Mouse (Mus musculus) gonadal fat pad, adult 2 months (tissue): ENCODE data around the gene Gm12569. TPM values are rescaled to one million over a fixed set of nuclear protein-coding genes. Genes with fewer than 3 reads are reported as not detected.
A peak's percentile ranks its signal among the peaks of the same experiment; 100 is the strongest.

Experiments used
- DNase-seq: peaks from one replicate; pipeline ENCODE4 v3.0.0-alpha.2; 2012; ENCODE audit warnings: low read depth
- polyA plus RNA-seq: library from polyadenylated mRNA; depleted of rRNA; stranded (reverse); fragments of >200 nt; gene quantifications from 2 replicates; pipeline ENCODE4 v1.2.3, GENCODE M21; 2012; rRNA removed

Gm12569 gene
- 0.11 TPM in 1 of 2 replicates, not detected in the other for polyA plus RNA-seq

DNA sequence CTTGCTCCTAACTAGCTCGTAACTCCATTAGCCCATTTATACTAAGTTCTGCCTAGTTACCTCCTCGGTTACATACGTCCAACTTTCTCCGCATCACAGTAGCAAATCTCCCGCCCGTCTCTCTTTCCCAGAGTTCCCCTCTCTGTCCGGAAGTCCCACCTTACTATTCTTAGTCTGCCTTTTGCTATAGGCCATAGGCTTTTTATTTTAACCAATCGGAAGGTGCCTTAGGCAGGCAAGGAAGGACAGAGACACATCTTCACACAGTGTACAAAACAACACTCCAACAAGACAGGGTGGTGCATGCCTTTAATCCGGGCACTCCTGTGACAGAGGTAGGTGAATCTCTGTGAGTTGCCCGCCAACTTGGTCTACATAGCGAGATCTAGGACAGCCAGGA lies at the start of gene Gm12569:
Gene Gm12569 (plus strand): TSS at position 166 of the 400 bp plus-strand sequence.
- no peak for DNase-seq

DNA sequence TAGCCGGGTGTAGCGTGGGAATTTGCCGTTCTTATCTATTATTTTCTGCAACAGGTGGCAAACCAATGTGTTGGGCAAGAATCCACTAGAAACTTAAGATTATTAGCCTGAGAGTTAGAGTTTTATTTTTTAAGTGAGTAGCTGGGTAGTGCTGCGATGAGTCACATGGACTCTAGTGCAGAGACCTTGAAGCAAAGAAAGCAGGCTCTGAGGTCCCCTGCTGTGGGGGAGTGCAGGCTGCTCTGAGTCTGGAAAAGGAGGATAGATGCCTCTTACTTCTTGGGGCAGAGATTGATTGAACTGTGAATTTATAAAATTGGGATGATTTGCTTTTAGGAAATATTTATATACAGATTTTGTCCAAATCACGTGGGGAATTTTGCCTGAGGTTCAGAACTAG lies 17.5 kb upstream of the Gm12569 start:
- DNase-seq: no peak

DNA sequence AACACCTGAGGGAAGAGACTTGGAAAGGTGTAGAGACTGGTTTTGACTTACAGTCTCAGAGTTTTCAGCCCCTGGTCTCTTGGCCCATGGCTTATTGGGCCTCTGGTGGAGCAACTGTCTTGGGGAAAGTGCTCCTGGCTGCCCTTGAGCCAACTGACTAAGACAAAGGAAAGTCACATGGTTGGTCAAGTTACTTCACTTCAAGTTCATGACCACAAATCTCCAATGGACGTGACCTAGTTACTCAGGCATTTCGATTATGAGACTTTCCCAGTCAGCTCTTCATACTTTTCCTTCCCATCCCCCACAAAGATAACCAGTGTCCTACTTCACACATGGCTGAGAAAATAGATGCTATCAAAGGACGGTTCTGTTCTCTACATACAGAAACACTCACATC lies 12.5 kb upstream of the Gm12569 start:
- no peak for DNase-seq

DNA sequence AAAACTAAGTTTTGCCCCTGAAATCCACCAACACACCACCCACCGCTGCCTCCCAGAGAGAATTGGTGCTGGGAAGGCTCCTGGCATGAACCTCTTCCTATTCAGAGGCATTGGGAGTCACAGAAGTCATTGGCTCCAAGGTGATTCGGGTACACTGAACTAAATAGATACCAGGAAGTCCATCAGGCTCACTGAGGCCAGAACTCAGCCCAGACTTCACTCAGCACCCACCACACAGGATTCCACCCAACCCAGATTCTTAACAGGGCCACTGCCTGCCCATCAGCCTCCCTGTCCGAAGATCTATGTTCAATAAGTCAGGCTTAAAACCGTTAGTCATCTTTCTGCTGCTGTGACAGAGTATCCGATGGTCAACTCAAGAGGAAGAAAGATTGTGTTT lies 8.8 kb upstream of the Gm12569 start:
- DNase-seq: no peak

DNA sequence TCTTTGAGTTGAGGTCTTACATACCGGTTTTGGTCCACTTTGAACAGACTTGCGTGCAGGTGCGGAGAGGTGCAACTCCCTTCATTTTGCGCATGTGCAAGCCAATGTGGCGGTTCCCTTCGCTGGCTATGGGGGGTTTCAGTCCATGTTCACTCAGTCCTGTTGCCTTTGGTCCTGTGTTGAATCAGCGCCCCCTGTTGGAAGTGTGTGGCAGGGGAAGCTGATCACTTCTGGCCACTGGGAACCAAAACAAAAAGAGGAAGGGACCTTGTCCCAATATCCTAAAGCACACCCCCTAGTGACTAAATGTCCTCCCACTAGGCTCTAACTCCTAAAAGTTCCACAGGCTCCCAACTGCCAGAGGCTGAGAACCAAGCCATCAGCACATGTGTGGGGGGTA lies 6.3 kb upstream of the Gm12569 start:
- no peak for DNase-seq

DNA sequence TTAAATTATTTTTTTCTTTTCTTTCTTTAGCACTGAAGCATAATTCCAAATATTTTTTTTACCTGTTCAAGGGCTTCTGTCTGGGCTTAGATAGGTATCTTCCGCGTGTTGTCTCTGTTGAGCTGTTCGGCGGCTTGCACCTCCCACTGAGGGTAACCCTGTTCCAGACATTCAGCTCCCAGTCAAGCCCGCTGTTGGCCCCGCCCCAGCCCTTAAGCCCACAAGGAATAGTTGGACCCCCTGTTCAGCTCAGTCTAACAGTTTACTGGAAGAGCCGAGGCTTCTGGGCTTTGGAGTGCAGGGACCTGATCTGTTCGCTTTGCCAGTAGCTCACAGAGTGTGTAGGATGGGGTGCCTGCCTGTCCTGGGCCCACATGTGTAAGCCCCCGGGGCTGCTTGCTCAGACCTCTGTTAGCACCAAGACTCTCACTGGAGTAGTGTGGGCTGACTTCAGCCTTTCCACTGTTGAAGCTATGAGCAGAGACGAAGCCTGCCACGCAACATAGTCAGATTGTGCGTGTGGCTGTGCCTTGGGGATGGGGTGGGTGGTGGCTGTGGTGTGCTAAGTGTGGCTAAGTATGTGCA lies 785 bp upstream of the Gm12569 start:
- DNase-seq: no peak

DNA sequence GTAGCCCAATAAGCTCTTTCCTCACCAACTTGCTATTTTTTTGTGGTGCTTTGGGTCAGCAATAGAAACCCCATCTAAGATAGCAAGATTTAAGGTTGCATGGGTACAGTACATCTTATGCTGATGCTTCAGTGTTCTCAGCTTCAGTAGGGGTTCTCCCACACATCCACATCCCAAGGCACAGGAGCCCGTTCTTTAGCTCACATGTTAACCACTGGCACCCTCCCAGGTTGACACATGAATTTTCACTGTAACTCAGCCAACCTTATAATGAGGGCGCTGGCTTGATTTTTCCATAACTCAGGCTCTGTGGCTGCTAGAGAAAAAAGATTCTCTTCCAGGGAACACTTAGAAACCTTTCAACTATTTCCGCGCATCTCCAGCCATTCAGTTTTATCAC lies 6.8 kb downstream of the Gm12569 start:
- DNase-seq: no peak

DNA sequence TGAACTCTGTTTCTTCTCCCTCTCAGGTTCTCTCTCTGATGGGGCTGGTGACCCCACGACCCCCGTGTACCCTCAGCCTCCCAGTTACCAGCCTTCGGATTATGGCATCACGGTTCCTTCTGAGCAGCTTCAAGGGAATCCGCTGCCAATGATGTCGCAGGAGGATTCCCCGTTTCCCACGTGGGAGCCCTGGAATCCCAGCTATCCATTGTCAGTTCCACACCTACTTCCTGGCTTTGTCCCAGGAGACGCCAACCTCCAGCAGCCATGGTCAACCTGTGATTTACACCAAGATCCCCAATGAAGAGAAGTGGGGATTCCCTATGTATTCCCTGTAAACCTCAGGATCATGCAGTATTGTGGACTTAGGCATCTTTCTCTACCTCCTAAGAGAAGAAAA lies 14.4 kb downstream of the Gm12569 start:
- DNase-seq: no peak

DNA sequence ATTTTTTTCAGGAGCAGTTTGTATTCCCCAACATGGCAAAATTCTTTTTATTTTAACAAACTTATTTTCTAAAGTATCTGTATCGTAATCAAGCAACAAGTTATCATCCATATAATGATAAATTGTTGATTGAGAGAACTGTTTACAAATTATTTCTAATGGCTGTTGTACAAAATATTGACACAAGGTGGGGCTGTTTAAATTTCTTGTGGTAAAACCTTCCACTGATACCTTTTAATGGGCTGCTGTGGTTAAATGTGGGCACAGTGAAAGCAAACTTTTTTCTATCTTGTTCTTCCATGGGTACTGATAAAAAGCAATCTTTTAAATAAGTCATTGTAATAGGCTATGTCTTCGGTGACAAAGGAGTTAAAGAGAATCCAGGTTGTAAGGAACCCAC lies 22.6 kb downstream of the Gm12569 start:
- no peak for DNase-seq

DNA sequence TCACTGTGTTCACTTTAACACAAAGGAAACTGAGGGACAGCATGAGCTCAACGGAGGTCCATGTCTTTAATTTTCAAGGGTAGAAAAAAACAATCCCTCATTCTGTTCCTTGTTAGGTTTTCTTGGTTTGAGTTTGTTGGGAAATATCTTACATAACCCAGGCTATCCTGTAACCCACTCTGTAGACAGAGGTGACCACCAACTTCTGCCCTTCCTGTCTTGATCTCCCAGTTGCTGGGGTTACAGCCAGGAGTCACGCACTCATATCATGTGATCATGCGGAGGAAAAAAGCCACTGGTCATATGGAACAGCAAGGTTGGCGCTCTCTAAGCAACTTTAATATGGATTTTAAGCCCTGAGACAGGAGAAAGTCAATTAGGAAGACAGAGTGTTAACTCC lies 36.7 kb downstream of the Gm12569 start:
- DNase-seq: no peak

DNA sequence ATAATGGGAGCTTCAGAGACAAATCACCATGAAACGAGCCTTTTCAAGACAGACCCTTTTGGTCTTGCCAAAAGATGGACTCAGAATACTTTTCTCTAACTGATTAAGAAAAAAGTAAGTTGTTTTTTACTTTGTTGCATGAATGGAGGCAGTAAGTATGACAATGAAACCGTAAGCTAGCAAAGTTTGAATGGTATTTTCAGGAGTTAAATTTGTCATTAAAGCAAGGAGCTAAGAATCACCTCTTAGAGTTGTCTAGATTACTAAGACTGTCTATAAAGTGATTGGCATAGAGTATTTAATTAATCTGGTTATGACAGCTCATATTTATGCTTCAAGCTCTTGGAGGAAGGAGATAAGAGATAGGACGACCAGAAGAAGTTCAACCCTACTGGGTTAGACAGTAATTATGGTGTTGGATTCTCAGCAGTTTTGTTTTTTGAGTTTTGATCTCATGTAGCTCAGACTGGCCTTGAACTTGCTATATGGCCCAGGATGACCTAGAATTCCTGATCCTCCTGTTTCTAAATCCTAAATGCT lies 41.5 kb downstream of the Gm12569 start, which contains the start of gene Clk4:
Gene Clk4 (plus strand): TSS at position 51 of the 540 bp plus-strand sequence.
- DNase-seq: no peak

DNA sequence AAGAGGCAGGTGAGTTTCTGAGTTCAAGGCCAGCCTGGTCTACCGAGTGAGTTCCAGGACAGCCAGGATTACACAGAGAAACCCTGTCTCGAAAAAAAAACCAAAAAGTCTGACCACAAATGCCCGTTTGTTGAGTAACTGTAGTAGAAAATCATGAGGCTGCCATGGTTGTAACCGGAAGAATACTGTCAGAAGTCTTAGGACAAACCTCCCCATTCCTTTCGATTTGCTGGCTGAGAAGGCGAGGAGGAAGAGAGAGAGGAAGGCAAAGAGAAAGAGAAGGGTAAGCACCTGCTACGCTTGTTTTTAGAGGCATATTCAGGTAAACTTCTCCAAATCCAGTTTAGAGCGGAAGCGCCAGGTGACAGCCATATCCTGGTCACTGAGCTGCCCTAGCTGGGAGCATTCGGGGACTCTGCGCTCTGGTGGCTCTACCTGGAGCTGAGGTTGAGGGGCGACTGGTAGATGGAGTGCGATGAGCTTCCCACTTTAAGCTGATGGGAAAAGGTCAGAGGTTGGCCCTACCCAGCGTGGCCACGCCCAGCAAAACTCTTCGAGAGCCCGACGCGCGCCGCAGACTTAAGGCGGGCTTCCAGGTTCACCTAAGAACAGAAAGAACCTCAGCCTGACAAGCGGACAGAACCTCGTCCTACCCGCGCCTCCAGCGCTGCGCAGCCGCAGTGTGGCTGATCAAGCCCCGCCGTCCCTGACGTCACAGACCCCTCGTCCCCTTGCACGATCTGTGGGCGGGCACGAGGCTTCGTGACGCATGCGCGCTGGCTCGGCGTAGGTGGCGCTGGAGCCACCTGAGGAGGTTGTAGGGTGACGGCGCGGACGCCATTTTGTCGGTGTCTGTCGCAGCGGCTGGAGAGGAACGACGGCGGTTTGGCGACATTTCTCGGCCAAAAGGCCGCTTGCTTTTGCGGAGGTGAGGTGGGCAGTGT lies 42.3 kb downstream of the Gm12569 start, which contains the start of gene BC049762:
Gene BC049762 (minus strand): TSS at position 705 of the 944 bp plus-strand sequence.
- peak; percentile 70 for DNase-seq

DNA sequence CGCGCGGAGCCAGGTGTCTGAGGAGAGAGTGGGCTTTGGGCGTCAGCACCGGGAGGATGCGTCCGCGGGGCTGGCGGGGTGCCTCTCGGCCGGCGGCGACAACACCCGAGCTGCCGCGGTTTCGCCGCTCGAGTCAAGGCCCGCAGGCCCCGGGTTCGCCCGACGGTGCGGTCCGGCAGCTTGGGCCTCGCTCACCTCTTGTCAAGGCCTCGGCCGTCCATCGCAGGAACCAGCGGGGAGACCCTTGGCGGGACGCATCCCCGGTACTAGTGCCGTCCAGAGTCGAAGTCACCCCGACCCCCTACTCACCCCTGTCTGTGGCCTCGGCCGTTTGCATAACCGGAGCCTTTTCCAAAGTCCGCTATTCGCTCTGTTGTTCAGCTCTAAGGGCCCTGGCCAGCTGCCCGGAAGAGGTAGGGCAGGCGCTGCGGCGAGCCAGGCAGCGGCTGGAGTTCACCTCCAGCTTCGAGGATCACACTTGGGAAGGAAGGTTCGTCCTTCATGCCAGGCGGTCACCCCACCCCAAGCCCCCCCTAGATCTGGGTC lies 43.1 kb downstream of the Gm12569 start:
- no peak for DNase-seq

DNA sequence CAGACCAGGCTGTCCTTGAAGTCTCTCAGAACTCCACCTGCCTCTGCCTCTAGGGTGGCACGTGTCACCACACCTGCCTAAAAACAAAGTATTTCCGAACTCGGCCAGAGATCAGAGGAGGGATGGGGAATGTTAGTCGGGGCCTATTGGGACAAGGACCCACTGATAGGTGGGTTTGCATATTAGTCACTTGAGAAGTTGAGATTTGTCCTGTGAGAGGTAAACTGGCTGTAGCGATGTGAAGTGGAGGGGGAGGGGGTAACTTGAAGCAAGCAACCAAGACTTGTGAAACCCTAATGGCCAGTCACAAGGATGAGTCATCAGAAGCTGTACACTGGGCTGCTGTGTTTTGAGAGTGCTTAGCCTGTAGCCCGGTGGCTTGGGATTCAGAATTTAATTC lies 44.1 kb downstream of the Gm12569 start:
- peak; percentile 54 for DNase-seq

DNA sequence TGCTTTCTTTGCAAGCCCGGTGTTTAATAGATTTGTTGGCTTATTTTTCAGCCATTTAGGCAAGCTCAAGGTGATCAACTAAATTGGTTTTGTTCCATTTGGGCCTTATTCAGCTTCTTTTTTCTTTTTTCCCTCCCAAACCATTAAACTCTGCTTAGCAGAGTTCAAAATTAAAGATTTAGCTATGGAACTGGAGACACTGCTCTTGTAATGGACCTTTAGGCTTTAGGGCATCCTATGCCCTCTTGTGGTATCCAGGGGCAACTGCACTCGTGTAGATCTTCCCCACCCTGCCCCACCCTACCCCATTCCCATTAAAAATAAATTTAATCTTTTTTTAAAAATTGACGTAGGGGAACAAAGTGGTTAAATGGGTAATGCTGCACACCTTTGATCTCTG lies 45.1 kb downstream of the Gm12569 start:
- DNase-seq: no peak

DNA sequence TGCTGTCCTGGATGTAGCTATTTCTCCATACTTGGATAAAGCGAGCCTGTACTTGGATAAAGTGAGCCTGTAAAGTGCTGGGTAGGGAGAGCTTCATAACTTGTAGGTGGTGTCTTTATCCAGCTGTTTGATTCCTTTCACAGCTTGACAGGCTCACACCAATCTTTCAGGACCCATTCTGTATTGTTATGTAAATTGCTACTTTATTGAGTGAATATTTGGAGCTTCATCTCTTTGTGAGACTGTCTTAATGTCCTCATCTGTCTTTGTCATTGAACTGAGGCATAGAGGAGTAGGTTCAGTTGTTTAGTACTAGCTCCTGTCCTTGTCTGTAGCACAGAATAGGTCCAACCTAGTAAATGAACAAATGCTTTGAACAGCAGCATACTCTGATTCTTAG lies 54.1 kb downstream of the Gm12569 start:
- no peak for DNase-seq

Other genes starting within 250 kb of the Gm12569 start
- gene Olfr1377, start 238.5 kb upstream of the Gm12569 start, polyA plus RNA-seq: not detected in 2 replicates
- not detected in 2 replicates for gene Olfr51, start 216.9 kb upstream of the Gm12569 start, polyA plus RNA-seq
- not detected in 2 replicates for gene Olfr54, start 206.2 kb upstream of the Gm12569 start, polyA plus RNA-seq
- not detected in 2 replicates for gene Olfr1375, start 172.4 kb upstream of the Gm12569 start, polyA plus RNA-seq
- gene Zfp354a, start 161.2 kb upstream of the Gm12569 start, polyA plus RNA-seq: 2.3 and 3.0 TPM in 2 replicates
- 44.4 and 54.9 TPM in 2 replicates for gene Clk4, start 41.3 kb downstream of the Gm12569 start, polyA plus RNA-seq
- 2.1 and 2.2 TPM in 2 replicates for gene BC049762, start 42.6 kb downstream of the Gm12569 start, polyA plus RNA-seq
- 8.0 and 9.8 TPM in 2 replicates for gene Col23a1, start 69.4 kb downstream of the Gm12569 start, polyA plus RNA-seq